Mouse (Mus musculus): Measurements from ENCODE around the gene Aqp9. TPM values are rescaled to one million over a fixed set of nuclear protein-coding genes. Genes with fewer than 3 reads are reported as not detected.

Gene Aqp9
- total RNA-seq (2017): 24.3 and 25.1 TPM in 2 replicates

DNA sequence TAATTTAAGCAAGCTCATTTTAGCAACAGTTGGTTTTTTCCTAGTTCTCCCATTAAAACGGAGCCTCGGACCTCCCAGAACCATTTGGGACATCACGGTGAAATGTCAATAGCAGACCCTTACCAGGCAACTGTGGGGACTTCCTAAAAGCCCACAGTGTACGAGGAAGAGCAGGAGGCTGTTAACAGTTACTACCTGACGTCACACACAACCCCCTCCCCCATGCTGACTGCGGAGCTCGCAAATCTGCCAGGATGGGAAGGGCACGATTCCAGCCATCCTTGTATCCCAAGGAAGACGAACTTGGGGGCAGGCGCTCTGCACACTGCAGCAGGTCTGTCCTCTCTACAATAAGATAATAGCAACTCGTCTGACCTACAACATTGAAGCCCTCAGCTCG is at the start of gene Aqp9:
Gene Aqp9, minus strand, starts transcription at position 172 of the 400 bp plus-strand sequence.
- ATAC-seq (replicated peaks in 1 of 2; ENCODE audit: insufficient read depth in 1 of 2, low FRiP score in 2 of 2, low TSS enrichment in 1 of 2, low read depth in 1 of 2, poor library complexity in 2 of 2, severe bottlenecking in 2 of 2): no peak

DNA sequence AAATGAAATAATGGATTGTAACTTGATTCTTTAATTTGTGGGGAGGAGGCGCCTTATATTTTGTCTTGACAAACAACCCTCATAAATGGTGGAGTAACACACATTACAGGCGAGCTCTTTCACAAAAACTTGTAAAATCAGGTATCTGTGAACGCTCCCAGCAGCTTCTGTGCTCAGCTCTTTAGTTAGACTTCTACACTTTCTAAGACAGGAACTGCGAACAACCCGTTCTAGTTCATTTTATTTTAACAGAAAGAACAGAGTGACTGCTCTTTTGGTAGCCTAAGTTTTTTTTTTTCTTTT is 49.3 kb upstream of the Aqp9 start:
- ATAC-seq (replicated peaks in 1 of 2; ENCODE audit: insufficient read depth in 1 of 2, low FRiP score in 2 of 2, low TSS enrichment in 1 of 2, low read depth in 1 of 2, poor library complexity in 2 of 2, severe bottlenecking in 2 of 2): no peak

DNA sequence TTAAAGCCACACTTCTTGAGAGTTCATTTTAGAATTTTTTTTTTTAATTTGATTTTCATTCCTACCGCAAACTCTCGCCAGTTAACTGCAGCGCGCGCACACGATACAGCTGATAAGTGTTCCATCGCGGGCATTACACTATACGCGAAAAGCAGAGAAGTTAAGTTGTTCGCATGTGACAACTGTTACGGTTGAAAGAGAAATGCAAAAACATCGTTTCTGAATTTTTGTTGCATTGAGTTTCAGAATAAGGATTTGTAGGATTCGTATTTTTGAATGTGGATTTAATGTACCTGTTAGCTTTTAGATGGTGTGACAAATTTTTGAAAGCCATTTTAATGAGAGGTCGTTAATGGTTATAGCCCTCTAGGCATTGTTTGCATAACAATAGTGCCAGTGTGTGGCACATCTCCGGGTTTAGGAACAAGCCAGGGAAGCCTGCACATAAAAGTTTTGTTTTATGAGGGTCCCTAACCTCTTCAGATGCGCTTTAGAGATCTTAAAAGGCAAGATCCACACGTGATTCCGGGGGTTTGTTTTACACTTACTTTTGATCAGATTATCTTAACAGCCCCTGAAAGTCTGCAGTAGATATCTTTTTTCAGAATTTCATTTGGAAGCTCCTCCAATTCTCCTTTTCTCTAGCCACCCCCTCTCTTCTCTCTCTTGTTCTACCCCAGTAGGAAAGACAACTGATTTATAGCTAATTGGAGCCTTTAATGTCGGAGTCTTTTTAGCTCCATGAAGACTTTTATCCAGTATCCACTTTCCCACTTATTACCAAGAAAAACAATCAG is 48.7 kb upstream of the Aqp9 start:
- no peak for ATAC-seq (replicated peaks in 1 of 2; ENCODE audit: insufficient read depth in 1 of 2, low FRiP score in 2 of 2, low TSS enrichment in 1 of 2, low read depth in 1 of 2, poor library complexity in 2 of 2, severe bottlenecking in 2 of 2)

DNA sequence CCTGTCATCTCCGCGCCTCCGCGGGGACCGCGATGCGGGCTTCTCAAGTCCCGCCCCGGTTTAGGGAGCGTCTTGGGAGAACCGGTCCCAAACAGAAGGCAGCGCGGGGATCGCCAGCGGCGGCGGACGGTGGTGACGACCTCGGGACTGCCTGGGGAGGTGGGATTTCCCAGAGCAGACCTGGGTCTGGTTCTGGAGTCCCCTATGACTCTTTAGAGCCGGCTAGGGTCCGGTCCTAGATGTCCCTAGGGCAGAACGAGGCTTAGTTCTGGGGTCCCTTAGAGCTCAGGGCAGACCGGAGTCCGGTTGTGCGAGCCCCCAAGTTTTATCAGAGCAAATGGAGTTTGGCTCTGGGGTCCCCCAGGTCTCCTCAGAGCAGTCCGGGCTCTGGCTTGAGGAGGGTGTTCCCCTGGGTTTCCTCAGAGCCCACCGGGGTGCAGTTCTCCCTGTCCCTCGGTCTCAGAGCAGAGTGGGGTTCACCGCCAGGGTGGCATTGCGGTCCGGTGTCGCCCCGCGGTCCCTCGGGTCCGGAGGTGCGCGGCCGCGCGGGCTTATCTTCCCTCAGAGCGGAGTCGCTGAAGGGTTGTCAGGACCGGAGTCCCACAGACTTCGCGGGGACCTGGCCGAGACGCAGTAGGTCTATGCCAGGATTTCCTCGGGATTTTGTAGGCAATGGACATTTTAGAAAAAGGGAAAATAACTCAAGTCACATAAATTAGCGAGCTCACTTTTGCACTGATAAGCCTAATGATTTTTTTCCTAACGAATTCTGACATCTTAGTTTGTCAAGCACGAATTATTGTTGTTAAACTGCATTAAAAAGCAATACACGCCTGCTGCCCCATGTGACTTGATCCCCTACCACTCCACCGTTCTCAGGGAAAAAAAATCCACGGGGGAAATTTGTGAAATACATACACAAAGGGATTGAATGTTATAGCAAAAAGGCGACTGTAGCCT is 47.8 kb upstream of the Aqp9 start:
- 0 out of 4 replicates have a peak, but pooled peaks have one; percentile 7 to 9 for ATAC-seq (replicated peaks in 1 of 2; ENCODE audit: insufficient read depth in 1 of 2, low FRiP score in 2 of 2, low TSS enrichment in 1 of 2, low read depth in 1 of 2, poor library complexity in 2 of 2, severe bottlenecking in 2 of 2)

DNA sequence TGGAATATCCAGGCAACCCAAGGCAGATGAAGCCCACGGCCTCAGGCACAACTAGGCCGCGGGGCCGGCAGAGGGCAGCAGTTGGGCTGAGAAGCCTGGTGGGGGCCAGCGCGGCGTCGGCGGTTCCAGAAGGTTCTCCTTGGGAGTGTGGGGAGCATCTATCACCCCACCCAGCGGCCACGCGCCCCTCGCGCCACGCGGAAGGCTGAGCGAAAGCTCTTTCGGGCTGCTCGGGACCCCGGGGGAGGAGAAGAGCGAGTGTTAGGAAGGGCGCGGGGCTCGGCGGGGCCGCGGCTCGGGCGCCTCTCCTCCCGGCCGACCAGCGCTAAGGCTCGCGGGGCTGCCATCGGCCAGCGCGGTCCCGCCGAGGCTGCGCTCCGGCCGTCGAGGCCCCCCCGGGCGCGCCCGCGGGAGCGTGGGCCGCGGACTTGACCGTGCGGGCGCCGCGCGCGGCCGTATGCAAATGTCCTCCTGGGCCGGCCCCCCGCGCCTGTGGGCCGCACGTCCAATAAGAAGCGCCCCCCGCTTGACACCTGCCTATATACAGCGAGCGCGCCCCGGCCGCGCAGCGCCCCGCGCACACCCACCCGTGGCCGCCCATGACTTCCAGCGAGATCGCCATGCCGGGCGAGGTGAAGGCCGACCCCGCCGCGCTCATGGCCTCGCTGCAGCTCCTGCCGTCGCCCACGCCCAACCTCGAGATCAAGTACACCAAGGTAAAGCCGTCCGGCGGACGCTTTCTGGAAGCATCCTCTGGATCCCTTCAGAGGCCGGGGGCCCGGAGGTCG is 47.0 kb upstream of the Aqp9 start, which contains the start of gene Aldh1a2:
Gene Aldh1a2, plus strand, starts transcription at position 542 of the 788 bp plus-strand sequence.
- ATAC-seq (replicated peaks in 1 of 2; ENCODE audit: insufficient read depth in 1 of 2, low FRiP score in 2 of 2, low TSS enrichment in 1 of 2, low read depth in 1 of 2, poor library complexity in 2 of 2, severe bottlenecking in 2 of 2): peak; percentile 57 to 60; a peak in 3 of 4 replicates

DNA sequence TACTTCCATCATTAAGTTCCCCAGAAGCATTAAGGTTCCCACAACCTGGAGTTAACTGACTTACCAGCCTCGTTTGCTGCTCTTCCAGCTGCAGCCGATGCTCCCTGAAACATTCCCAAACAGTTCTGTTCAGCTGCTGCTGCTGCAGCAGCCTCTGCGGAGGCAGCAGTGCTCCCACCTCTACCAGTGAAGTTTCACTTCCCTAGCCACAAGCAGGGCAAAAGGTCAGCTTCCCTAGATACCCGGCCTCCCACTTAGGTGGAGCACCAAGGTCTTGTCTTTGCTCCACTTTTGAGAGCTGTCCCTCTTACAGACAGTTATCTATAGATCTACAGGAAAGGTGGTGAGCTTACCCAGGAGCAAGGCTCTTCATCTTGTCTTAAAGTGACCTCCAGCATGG is 45.2 kb upstream of the Aqp9 start:
- 0 out of 4 replicates have a peak, but pooled peaks of 1 of the 2 experiments have one; percentile 19 for ATAC-seq (replicated peaks in 1 of 2; ENCODE audit: insufficient read depth in 1 of 2, low FRiP score in 2 of 2, low TSS enrichment in 1 of 2, low read depth in 1 of 2, poor library complexity in 2 of 2, severe bottlenecking in 2 of 2)

DNA sequence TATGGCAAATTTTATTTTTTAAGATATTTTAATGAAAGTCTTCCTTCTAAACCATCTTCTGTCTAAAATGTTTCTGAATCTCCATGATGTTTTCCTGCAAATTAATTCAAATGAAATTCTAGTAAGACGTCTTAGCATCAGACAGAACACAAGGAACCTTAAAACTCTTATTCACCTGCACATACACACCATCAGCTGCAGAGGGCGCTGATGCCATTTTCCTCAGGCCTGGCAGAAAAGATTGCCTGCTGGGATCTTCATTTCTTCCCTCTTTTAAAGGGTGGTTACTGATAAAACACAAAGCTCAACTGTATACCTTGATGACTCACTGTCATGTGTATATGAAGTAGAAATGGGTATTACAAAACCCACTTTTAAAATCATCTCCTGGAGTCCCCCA is 42.4 kb upstream of the Aqp9 start:
- ATAC-seq (replicated peaks in 1 of 2; ENCODE audit: insufficient read depth in 1 of 2, low FRiP score in 2 of 2, low TSS enrichment in 1 of 2, low read depth in 1 of 2, poor library complexity in 2 of 2, severe bottlenecking in 2 of 2): no peak

DNA sequence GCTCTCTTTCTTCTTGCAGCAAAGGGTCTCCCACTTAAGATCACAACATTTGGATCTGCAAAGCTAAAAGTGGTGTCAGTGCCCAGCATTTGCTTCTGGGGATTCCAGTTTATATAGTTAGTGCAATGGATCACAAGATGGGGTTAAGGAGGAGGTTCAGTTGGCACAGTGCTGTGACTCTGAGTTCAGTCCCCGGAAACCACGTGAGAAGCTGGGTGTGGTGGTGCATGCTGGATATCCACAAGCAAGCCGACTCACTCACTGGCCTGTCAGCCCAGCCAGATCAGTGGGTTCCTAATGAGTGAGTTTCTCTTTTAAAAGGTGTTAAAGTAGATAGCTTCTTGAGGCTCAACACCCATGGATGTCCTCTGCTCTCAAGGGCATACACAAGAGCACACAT is 40.8 kb upstream of the Aqp9 start:
- no peak for ATAC-seq (replicated peaks in 1 of 2; ENCODE audit: insufficient read depth in 1 of 2, low FRiP score in 2 of 2, low TSS enrichment in 1 of 2, low read depth in 1 of 2, poor library complexity in 2 of 2, severe bottlenecking in 2 of 2)

DNA sequence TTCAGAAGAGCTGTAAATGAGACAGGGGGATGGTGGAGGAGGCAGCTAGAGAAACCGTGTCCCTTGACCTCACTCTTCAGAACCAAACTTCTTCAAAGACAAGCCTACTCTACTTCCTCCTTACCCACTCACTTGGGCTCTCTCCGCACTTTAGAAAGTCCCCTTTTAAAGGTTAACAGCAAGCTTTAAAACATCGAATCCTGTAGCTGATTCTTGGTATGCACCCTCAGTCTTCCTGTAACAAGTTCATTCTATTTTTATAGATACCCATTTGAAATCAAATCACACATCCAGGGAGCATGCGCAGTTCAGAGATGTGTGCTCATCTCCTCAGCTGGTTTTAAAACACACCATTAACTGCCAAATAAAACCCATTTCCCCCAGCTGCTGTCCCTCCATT is 33.8 kb upstream of the Aqp9 start:
- ATAC-seq (replicated peaks in 1 of 2; ENCODE audit: insufficient read depth in 1 of 2, low FRiP score in 2 of 2, low TSS enrichment in 1 of 2, low read depth in 1 of 2, poor library complexity in 2 of 2, severe bottlenecking in 2 of 2): no peak

DNA sequence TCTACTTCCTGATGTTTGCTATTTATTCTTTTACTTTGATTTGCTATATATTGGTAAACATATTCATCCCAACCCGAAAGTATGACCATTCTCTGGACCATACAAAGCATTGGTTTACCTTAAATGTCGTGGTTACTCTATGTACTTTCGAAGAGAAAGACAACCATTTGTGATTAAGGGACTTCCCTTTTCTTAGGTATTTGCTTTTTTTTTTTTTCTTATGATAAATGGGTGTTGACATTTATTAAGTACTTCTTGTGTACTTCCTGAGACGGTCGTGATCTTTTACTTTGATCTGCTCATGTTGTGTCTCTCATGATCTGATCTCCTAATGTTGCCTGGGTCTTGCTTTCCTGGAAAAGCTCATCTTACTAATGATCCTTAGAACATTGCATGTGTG is 30.3 kb upstream of the Aqp9 start:
- no peak for ATAC-seq (replicated peaks in 1 of 2; ENCODE audit: insufficient read depth in 1 of 2, low FRiP score in 2 of 2, low TSS enrichment in 1 of 2, low read depth in 1 of 2, poor library complexity in 2 of 2, severe bottlenecking in 2 of 2)

DNA sequence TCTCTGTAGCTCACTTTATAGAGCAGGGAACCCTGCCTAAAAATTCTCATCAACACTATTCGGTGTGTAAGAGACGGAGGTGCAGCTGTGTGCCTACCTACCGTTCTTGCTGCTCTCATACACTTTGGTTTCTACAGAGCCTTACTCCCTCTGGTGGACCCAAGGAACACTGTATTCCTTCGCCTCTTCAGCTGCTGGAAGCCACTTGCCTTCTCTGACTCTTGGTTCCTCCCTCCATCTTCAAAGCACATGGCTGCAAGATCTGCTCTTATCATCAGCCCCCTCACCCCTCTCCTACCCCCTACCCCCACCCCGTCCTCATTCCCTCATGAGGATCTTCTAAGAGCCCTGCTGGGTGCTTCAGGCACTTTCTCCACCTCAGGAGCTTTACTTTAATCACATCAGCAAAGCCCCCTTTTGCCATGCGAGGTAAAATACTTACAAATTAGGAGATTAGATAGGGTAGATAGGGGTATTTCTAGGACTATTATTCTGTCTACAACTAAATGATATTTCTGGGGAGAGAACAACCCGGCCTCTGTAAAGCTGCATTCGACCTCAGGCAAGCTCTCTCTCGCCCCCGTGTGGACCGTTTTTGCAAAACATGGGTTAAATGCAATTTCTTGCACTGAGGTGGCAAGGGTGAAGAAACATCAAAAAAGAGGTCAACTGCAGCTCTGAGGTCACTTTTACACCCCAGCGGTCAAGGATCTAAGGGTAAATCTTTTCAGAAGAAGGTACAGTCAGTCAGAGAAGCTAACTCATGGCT is 20.3 kb upstream of the Aqp9 start:
- ATAC-seq (replicated peaks in 1 of 2; ENCODE audit: insufficient read depth in 1 of 2, low FRiP score in 2 of 2, low TSS enrichment in 1 of 2, low read depth in 1 of 2, poor library complexity in 2 of 2, severe bottlenecking in 2 of 2): peak; percentile 78 to 89

DNA sequence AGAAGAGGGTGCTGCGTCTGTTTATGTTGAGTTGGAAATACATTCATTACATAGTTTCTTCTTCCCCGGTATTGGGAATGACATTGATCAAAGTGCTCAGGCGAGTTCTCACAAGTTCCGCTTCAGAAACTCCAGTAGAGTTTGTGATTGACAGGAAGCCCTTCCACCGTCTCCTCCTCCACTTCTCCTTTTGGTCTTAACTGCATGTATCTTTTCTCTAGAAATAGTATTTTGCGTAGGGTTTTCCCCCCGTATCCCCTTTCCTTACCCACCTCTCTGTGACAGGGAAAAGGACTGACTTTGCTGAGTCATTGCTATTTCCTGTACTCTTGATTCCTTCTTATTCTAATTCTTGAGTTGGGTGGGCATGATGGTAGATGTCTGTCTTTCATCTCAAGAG is 18.9 kb upstream of the Aqp9 start:
- ATAC-seq (replicated peaks in 1 of 2; ENCODE audit: insufficient read depth in 1 of 2, low FRiP score in 2 of 2, low TSS enrichment in 1 of 2, low read depth in 1 of 2, poor library complexity in 2 of 2, severe bottlenecking in 2 of 2): peak; percentile 13 to 69; a peak in 2 of 4 replicates

DNA sequence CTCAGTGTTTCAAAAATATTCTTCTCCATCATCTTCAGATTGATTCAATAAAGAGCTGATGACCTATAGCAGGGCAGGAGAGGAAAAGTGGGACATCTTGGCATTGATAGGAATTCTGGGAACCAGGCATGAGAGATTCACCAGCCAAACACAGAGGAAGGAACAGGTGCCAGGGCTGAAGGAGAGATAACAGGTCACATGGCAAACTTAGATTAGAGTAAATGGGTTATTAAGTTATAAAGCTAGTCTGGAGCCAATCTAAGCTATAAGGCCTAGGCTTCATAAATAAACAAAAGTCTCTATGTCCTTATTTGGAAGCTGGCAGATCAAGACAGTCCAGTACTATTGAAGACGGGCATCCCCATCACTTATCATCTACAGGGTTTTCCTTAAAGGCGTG is 17.3 kb upstream of the Aqp9 start:
- ATAC-seq (replicated peaks in 1 of 2; ENCODE audit: insufficient read depth in 1 of 2, low FRiP score in 2 of 2, low TSS enrichment in 1 of 2, low read depth in 1 of 2, poor library complexity in 2 of 2, severe bottlenecking in 2 of 2): no peak

DNA sequence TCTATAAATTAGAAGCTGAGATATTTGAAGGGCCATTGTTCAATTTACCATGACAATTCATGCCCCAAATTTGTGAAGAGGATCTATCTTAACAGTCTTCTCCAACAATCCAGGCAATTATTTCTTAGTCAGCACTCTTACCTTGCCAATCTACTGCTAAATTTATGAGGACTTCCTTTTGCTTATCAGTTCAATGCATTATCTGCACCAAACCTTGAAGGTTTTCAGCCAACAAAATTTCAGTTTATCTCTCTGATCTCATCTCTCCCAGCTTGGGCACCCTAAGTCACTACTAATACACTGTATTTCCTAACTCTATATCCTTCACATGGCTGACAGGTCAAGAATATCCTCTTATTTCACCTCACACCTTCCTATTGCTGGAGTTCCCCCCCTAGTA is 16.8 kb upstream of the Aqp9 start:
- ATAC-seq (replicated peaks in 1 of 2; ENCODE audit: insufficient read depth in 1 of 2, low FRiP score in 2 of 2, low TSS enrichment in 1 of 2, low read depth in 1 of 2, poor library complexity in 2 of 2, severe bottlenecking in 2 of 2): no peak

DNA sequence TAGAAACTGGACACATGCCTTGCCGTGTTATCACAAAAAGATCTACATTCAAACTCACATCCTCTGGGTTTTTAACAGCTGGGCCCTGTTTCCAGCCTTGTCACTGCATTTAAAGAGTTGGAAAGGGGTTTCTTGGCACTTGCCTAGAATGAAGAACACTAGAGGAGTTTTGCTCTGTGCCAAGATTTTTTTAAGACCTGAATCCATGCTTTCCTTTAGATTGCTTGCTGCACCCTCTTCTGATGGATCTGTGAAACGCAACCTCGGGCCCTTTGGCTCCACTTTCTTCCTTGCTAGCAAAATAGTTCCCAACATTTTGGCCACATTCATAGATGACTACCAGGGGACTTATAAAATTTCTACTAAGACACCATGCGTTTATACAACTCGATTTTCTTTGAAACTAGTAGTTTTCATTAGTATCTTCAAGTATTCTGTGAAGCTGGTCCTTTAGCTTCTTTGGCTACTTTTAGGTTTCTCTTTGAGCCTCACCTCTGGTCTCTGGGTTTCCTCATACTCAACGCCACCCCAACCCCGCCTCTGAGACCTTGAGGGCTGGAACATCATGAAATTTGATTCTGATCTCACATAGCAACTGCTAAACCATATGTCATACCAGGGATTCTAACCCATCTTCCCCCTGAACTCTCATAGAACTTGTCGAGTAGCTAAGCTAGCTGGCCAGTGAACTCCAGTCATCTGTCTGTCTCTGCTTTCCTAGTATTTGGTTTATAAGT is 11.7 kb upstream of the Aqp9 start:
- ATAC-seq (replicated peaks in 1 of 2; ENCODE audit: insufficient read depth in 1 of 2, low FRiP score in 2 of 2, low TSS enrichment in 1 of 2, low read depth in 1 of 2, poor library complexity in 2 of 2, severe bottlenecking in 2 of 2): no peak

DNA sequence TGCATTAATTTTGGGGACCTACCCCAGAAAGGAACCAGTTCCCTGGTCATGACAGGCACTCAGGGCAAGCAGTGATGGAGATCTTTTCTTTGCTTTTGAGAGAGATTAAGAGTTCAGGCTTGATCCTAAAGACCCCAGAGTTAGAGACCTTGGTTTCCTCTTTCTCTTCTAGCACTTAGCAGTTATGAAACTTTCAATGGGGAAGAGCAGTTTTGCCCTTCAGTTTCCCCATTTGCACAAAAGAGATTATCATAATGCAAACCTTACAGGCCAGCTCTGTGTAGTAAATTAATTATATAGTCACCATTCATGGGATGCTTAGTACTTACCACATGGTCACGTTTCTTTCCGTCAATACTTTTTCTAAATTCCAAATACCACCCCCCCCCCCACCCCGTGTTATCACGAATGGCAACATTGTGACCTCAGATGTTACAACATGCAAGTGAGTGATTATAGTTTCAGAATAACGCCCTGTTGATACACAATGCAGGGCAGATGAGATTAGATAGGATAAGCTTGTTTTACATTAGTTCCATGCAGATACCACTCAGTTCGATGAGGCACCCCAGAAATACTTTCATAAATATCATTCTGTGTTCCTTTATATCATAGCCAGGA is 10.9 kb upstream of the Aqp9 start:
- ATAC-seq (replicated peaks in 1 of 2; ENCODE audit: insufficient read depth in 1 of 2, low FRiP score in 2 of 2, low TSS enrichment in 1 of 2, low read depth in 1 of 2, poor library complexity in 2 of 2, severe bottlenecking in 2 of 2): peak in 1 of 2 experiments; percentile 14; a peak in 1 of 4 replicates
